Mouse (Mus musculus) liver, embryonic 14.5 days (tissue): ENCODE results near the gene Hsd3b2. TPM values are rescaled to one million over a fixed set of nuclear protein-coding genes. Genes with fewer than 3 reads are reported as not detected.
"Not testable (repeated sequence)": the region's sequence is repeated elsewhere in the genome, so short reads cannot be mapped to it uniquely, and the experiment has no call there.

ENCODE experiments used
- ATAC-seq: fragments of 200-750 bp; cut with Nextera tagmentation; 2 replicates; pipeline ENCODE4 v1.8.0; 2017; ENCODE audit warnings: moderate number of reproducible peaks, mild to moderate bottlenecking, moderate library complexity; ENCODE audit not compliant: insufficient read depth
- DNase-seq, 3 experiments: peaks; one replicate each; pipeline ENCODE4 v3.0.0-alpha.2; 2012 to 2013; ENCODE audit warnings: low read depth in 3 of 3, low spot score in 3 of 3
- H3K27ac ChIP-seq: fragments of 300-500 bp; sonication (generic); 2 replicates; pipeline ENCODE4 v1.5.1; 2014; ENCODE audit warnings: moderate library complexity, mild to moderate bottlenecking, control low read depth, inconsistent platforms
- H3K27me3 ChIP-seq: fragments of 300-500 bp; sonication (generic); 2 replicates; pipeline ENCODE4 v1.6.1; 2014; ENCODE audit warnings: mild to moderate bottlenecking, low read length, moderate library complexity; ENCODE audit not compliant: control insufficient read depth, insufficient read depth
- H3K36me3 ChIP-seq: fragments of 300-500 bp; sonication (generic); replicated peaks from 2 replicates; pipeline ENCODE4 v1.6.1; 2014; ENCODE audit warnings: low read depth; ENCODE audit not compliant: control insufficient read depth, insufficient read depth
- H3K4me1 ChIP-seq, 2 experiments: fragments of 200-500 bp in 1 of 2; fragments of 300-500 bp in 1 of 2; sonication (generic) in 1 of 2; replicated peaks; 2 replicates each; pipeline ENCODE4 v1.6.1; 2012 to 2014; ENCODE audit warnings: antibody characterized with exemption in 1 of 2, inconsistent platforms in 1 of 2, low read length in 1 of 2; ENCODE audit not compliant: control insufficient read depth in 2 of 2, insufficient read depth in 2 of 2
- H3K4me2 ChIP-seq: fragments of 300-500 bp; sonication (generic); 2 replicates; pipeline ENCODE4 v1.6.1; 2014; ENCODE audit warnings: low read depth, mild to moderate bottlenecking, control low read depth, moderate library complexity
- H3K4me3 ChIP-seq, 2 experiments: fragments of 200-500 bp in 1 of 2; fragments of 300-500 bp in 1 of 2; sonication (generic) in 1 of 2; 2 replicates each; pipeline ENCODE4 v1.5.1; 2012 to 2014; ENCODE audit warnings: low read depth in 2 of 2, low read length in 2 of 2, mild to moderate bottlenecking in 2 of 2, control low read depth in 1 of 2, inconsistent platforms in 1 of 2, moderate library complexity in 1 of 2; ENCODE audit not compliant: insufficient read depth in 1 of 2
- H3K9ac ChIP-seq: fragments of 300-500 bp; sonication (generic); replicated peaks from 2 replicates; pipeline ENCODE4 v1.6.1; 2014; ENCODE audit warnings: mild to moderate bottlenecking, control low read depth, moderate library complexity
- H3K9me3 ChIP-seq: fragments of 300-500 bp; sonication (generic); 2 replicates; pipeline ENCODE4 v1.6.1; 2016; ENCODE audit warnings: low read length, mixed read lengths; ENCODE audit not compliant: control insufficient read depth
- CTCF ChIP-seq: IDR thresholded peaks from 2 replicates; pipeline ENCODE4 v1.5.1; 2016; ENCODE audit warnings: antibody characterized with exemption, low read depth, control low read depth
- EP300 ChIP-seq: IDR thresholded peaks from 2 replicates; pipeline ENCODE4 v1.6.1; 2016; ENCODE audit warnings: antibody characterized with exemption, low read depth
- WGBS: fragments of 180-500 bp; shearing (Covaris S2); extraction: QIAGEN DNeasy Blood & Tissue Kit; methylation state at CpG from one replicate; pipeline ENCODE4 v1.1.7; 2014; ENCODE audit not compliant: insufficient replicate concordance; 5-methylcytosine and 5-hydroxymethylcytosine counted together
- polyA plus RNA-seq, 2 experiments: library from polyadenylated mRNA; depleted of rRNA in 1 of 2; stranded (reverse) in 1 of 2; unstranded in 1 of 2; fragments of >200 nt; fragmentation: Nextera tagmentation in 1 of 2; extraction: Ambion mirVana in 1 of 2; gene quantifications; 2 replicates each; pipeline versions ENCODE4 v1.2.1 to v1.2.3; 2012 to 2014

Gene Hsd3b2
- polyA plus RNA-seq (2012; rRNA removed) (0.10 and 0.22 TPM in 2 replicates), polyA plus RNA-seq (2014; fragmentation: Nextera tagmentation; extraction: Ambion mirVana) (0.09 TPM in 1 of 2 replicates, not detected in the other)

GRCm38 (mm10) chr3:98724376-98724775, at the start of gene Hsd3b2:
TSS of gene Hsd3b2 (minus strand) at chr3:98724543.
- no peak for DNase-seq
- 34% methylated on average over 1 of the region's 1 CpGs for WGBS
- ATAC-seq: no peak

DNA sequence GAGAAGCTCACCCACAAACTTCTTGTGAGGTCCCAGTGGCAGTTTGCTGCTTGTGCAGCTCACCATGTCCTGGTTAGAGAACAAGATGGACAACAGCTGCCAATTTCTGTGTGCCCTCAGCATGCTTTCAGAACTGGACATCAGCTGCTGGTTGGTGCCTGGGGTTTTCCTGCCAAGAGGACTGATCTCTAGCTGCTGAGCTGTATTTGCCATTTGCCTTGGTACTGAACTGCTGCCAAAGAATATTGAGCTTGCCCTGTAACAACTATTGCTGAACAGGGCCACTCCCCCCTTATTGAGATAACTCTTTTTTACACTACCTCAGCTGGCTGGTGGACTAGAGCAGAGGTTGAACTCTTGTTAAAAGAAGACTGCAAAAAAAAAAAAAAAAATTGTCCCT, 39.8 kb upstream of the Hsd3b2 start:
- Histone ChIP-seq H3K36me3 (no peaks in the 10 kb centered on the region), H3K27me3 (no peaks in the 10 kb centered on the region), H3K4me1 (no peaks in the 10 kb centered on the region), H3K4me2 (no peak overlapping the region), H3K9ac (no peak overlapping the region), H3K9me3 (no peaks in the 10 kb centered on the region), H3K27ac (no peak overlapping the region), H3K4me3 (no peak overlapping the region)
- no peak for ATAC-seq
- no peak for TF ChIP-seq EP300
- TF ChIP-seq CTCF: no peak
- no peak for DNase-seq

More at GRCm38 (mm10) chr3:98724376-98724775, at the start of gene Hsd3b2:
- H3K9me3 ChIP-seq: no peaks in the 10 kb centered on the region
- no peaks in the 10 kb centered on the region for H3K36me3 ChIP-seq
- H3K4me2 ChIP-seq: no peak within 1 kb of the TSS
- no peak within 1 kb of the TSS for H3K27ac ChIP-seq
- TF ChIP-seq CTCF (no peak), EP300 (no peak)
- no peaks in the 10 kb centered on the region for H3K27me3 ChIP-seq
- no peak within 1 kb of the TSS for H3K9ac ChIP-seq
- no peaks in the 10 kb centered on the region for H3K4me1 ChIP-seq
- H3K4me3 ChIP-seq: no peak within 1 kb of the TSS

DNA sequence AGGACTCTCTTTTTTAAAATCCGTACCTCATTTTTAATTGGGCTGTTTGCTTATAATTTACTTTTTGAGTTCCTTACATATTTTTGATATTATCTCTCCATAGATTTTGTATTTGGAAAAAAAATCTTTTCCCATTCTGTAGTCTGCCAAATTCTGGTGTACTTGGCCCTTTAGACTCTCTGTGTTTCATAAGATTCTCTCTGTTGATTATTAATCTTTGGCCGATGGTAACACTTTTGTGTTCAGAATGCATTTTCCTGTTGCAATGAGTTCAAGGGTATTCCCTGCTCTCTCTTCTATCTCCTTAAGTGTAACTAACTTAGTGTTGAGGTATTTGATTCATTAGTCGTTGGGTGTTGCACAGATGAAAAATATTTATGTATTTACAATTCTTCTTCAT, 32.5 kb upstream of the Hsd3b2 start:
- no peaks in the 10 kb centered on the region for H3K36me3 ChIP-seq
- 58% methylated on average over 3 of the region's 3 CpGs for WGBS
- no peak for DNase-seq
- no peak for ATAC-seq
- H3K4me2 ChIP-seq: no peak overlapping the region
- H3K9me3 ChIP-seq: no peaks in the 10 kb centered on the region
- H3K9ac ChIP-seq: no peak overlapping the region
- no peaks in the 10 kb centered on the region for H3K27me3 ChIP-seq
- no peak overlapping the region for H3K4me3 ChIP-seq
- no peak overlapping the region for H3K27ac ChIP-seq
- no peaks in the 10 kb centered on the region for H3K4me1 ChIP-seq
- TF ChIP-seq CTCF: no peak
- TF ChIP-seq EP300: no peak

- TF ChIP-seq CTCF (no peak), EP300 (no peak)
- H3K27ac ChIP-seq: no peak overlapping the region
- WGBS: 33% methylated on average over 2 of the region's 2 CpGs
- no peak overlapping the region for H3K4me3 ChIP-seq
- no peak for DNase-seq
- H3K9ac ChIP-seq: no peak overlapping the region
- no peaks in the 10 kb centered on the region for H3K4me1 ChIP-seq
- H3K36me3 ChIP-seq: no peaks in the 10 kb centered on the region
- H3K9me3 ChIP-seq: no peaks in the 10 kb centered on the region
- H3K4me2 ChIP-seq: no peak overlapping the region
- ATAC-seq: no peak
- no peaks in the 10 kb centered on the region for H3K27me3 ChIP-seq
These were observed 27.8 kb upstream of the Hsd3b2 start for GRCm38 (mm10) chr3:98752171-98752570.

- ATAC-seq, H3K27ac ChIP-seq, H3K4me1 ChIP-seq, H3K9me3 ChIP-seq, H3K9ac ChIP-seq, DNase-seq, H3K27me3 ChIP-seq, H3K36me3 ChIP-seq, H3K4me3 ChIP-seq, H3K4me2 ChIP-seq: not testable (repeated sequence)
- WGBS: 47% methylated on average over 1 of the region's 1 CpGs
These were observed 16.7 kb upstream of the Hsd3b2 start for GRCm38 (mm10) chr3:98741043-98741442.
